Mouse (Mus musculus): ENCODE data around the gene Bcl3.

DNA sequence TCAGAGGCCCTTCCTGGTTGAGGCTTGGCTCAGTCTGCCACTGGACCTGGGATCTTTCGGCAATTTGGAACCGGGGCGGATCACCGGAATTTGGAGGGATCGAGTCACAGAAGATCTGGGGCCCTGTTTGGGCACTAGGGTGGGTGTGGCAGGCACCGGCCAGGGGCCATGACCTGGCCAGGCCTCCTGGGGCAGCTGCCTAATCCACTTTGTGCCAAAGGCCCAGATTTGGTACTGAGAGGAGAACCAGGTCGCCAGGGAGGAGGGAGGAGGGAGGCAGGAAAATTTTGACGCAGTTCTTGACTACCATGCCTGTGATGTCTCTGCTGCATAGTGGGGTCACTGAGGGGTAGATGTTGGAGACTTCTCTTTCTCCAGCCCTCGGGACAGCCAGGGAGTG lies 38.6 kb upstream of the Bcl3 start, which contains the start of gene Ceacam16:
- TF ChIP-seq SIN3A (IDR thresholded peaks at IDR 0.05; ENCODE audit: low read length) (no peak), CTCF (conservative IDR thresholded peaks at IDR 0.05 in 1 of 2, IDR thresholded peaks at IDR 0.05 in 1 of 2; ENCODE audit: low read depth in 2 of 2, low read length in 2 of 2) (no peak)

All from CH12.LX (cell line).